Mouse (Mus musculus) embryonic facial prominence, embryonic 10.5 days (tissue): ENCODE data around the gene Adarb2. TPM values are rescaled to one million over a fixed set of nuclear protein-coding genes. Genes with fewer than 3 reads are reported as not detected.

Experiments
- DNase-seq: peaks from one replicate; pipeline ENCODE4 v3.0.0-alpha.2; 2017; ENCODE audit warnings: low spot score
- H3K27ac ChIP-seq: fragments of 300-500 bp; sonication (generic); replicated peaks from 2 replicates; pipeline ENCODE4 v1.5.1; 2016; ENCODE audit warnings: mild to moderate bottlenecking
- H3K27me3 ChIP-seq: fragments of 300-500 bp; sonication (generic); replicated peaks from 2 replicates; pipeline ENCODE4 v1.6.1; 2016; ENCODE audit warnings: low read depth, mild to moderate bottlenecking; ENCODE audit not compliant: poor library complexity, severe bottlenecking
- H3K36me3 ChIP-seq: fragments of 300-500 bp; sonication (generic); replicated peaks from 2 replicates; pipeline ENCODE4 v1.6.1; 2016; ENCODE audit warnings: mild to moderate bottlenecking, moderate library complexity
- H3K4me1 ChIP-seq: fragments of 300-500 bp; sonication (generic); 2 replicates; pipeline ENCODE4 v1.6.1; 2016
- H3K4me3 ChIP-seq: fragments of 300-500 bp; sonication (generic); 2 replicates; pipeline ENCODE4 v1.5.1; 2016; ENCODE audit warnings: mild to moderate bottlenecking, moderate library complexity
- H3K9me3 ChIP-seq: fragments of 300-500 bp; sonication (generic); 2 replicates; pipeline ENCODE4 v1.6.1; 2016; ENCODE audit warnings: mild to moderate bottlenecking
- WGBS: fragments of 180-500 bp; shearing (Covaris S2); methylation state at CpG from one replicate; pipeline ENCODE4 v1.1.7; 2016; 5-methylcytosine and 5-hydroxymethylcytosine counted together
- polyA plus RNA-seq: library from polyadenylated mRNA; unstranded; fragments of >200 nt; fragmentation: Nextera tagmentation; extraction: Ambion mirVana; gene quantifications from 2 replicates; pipeline ENCODE4 v1.2.1, GENCODE M21; 2016

Adarb2 gene
- polyA plus RNA-seq, 1 experiment from 2014 or later: 2.6 TPM

DNA sequence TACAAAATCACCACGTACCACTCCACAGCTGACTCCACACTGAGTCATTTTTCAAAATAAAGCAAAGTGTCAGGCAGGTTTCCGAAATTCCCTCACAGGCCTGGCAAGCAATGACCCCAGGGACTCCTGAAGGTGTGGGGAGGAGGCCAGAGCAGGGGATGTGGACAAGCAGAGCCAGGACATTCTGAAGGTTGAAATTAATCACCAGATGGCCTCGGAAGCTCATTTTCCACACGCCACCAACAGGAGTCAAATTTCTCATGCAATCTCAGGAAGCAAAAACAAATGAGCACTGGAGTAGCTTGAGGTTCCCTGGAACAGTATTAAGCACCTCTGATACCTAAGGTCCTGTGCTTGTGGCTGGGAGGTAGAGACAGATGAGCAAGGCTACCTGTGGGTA lies 580.0 kb downstream of the Adarb2 start:
- Histone ChIP-seq H3K9me3 (no peaks in the 10 kb centered on the region), H3K27ac (no peak overlapping the region), H3K27me3 (no peaks in the 10 kb centered on the region), H3K36me3 (no peaks in the 10 kb centered on the region), H3K4me3 (no peak overlapping the region), H3K4me1 (peaks cover 8% of the 10 kb centered on the region)
- DNase-seq: no peak
- 46% methylated on average over 4 of the region's 4 CpGs for WGBS

DNA sequence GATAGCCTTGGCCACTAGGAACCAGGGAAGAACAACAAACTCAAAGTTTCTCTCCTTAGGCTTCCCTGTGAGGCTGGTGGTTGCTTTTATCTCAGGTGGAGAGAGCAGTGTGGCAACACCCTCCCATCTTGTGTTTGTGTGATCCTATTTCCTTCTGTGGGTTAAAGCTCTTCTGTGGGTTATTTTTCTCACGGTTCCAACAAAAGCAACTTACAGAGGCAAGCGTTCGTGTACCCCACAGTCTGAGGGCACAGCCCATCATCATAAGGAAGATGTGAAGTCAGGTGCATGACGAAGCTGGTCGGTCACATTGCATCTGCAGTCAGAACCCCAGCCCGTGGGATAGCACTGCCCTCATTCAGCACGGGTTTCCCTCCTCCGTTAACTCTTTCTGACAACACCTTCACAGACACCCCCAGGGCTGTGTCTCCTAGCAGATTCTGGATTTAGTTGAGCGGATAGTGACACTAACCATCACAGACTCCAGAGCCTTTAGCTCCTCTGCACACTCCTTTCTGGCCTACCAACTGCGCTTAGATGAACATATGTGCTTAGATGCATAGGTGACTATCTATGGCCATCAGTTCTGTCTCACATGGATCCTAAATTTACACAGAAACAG lies 581.1 kb downstream of the Adarb2 start:
- 88% methylated on average over 10 of the region's 10 CpGs for WGBS
- DNase-seq: no peak

DNA sequence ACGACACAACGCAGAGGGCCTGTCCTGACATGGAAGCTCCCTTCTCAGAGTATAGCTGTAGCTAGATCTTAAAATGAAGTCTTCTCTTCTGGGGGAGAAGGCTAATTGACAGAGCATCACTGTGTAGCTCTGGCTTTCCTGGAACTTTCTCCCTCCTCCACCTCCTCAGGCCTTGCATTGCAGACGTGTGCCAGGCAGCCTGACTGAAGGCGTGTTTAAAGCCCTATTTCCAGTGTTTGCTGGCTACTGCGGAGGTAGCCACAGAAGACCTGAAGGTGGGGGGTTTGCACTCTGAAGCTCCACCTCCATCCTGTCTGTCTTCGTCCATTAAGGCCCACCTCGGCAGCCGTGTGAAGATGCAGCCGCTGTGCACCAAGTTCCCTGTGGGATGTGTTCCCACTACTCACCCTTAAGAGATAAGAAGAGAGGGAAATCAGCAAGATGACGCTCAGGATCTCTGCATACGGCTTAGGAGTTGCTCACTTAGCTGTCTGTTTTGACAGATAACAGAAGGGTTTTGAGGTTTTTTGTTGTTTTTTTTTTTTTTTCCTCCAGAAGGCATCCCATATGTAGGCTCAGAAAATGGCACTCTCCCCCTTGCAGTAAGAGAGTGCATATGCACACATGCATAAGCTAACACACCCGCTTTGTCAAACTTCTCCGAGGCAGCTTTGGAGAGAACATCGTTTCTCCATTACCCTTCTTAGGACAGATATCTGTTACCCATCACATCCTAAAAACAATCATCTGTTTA lies 581.8 kb downstream of the Adarb2 start:
- Histone ChIP-seq H3K9me3 (no peaks in the 10 kb centered on the region), H3K27ac (no peak overlapping the region), H3K4me3 (no peak overlapping the region), H3K4me1 (peaks cover 8% of the 10 kb centered on the region), H3K27me3 (no peaks in the 10 kb centered on the region), H3K36me3 (no peaks in the 10 kb centered on the region)
- 80% methylated on average over 14 of the region's 14 CpGs for WGBS
- DNase-seq: no peak

More for the DNA sequence above, 581.1 kb downstream of the Adarb2 start:
- Histone ChIP-seq H3K27me3 (no peaks in the 10 kb centered on the region), H3K4me1 (peaks cover 8% of the 10 kb centered on the region), H3K36me3 (no peaks in the 10 kb centered on the region), H3K4me3 (no peak overlapping the region), H3K27ac (no peak overlapping the region), H3K9me3 (no peaks in the 10 kb centered on the region)

DNA sequence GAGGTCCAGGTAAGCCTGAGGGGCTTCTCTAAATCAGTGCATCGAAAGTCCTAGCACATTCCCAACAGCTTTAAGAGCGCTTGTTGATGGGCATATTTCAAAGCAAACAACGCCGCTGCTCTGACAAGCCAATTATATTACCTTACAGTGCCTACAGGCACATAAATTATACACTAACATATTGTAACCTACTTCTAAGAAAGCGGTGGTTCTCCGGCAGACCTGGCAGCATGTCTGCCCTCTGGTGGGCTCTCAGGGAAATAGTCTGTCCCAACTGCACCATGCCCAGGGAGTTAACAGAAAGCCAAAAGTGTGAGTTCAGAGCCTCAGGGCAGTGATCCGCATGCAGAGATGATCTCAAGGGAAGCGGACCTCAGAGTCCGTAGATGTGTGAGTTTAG lies 582.5 kb downstream of the Adarb2 start:
- Histone ChIP-seq H3K4me3 (no peak overlapping the region), H3K4me1 (peaks cover 8% of the 10 kb centered on the region), H3K36me3 (no peaks in the 10 kb centered on the region), H3K27ac (no peak overlapping the region), H3K9me3 (no peaks in the 10 kb centered on the region), H3K27me3 (no peaks in the 10 kb centered on the region)
- peak; percentile 63 for DNase-seq
- WGBS: 47% methylated on average over 9 of the region's 9 CpGs

DNA sequence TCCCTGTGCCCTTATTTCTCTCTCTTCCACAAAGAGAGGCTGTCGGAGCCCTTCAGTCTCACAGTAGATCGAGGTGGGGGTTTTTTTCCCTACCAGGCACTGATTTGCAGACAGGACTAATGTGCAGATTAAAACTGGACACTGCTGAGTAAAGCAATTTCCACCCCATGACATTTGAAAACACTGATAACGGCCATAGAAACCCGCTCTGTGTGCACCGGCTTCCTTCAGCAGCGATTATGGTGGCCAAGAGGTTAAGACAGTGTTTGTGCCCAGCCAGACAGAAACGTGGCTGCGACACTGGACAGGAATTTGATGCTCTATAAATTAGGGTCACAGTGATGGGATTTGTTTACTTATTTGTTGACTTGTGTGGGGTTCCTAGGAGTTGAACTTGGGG lies 590.6 kb downstream of the Adarb2 start:
- Histone ChIP-seq H3K27ac (no peak overlapping the region), H3K27me3 (no peaks in the 10 kb centered on the region), H3K9me3 (no peaks in the 10 kb centered on the region), H3K4me1 (no peaks in the 10 kb centered on the region), H3K4me3 (no peak overlapping the region), H3K36me3 (no peaks in the 10 kb centered on the region)
- DNase-seq: no peak
- 86% methylated on average over 8 of the region's 8 CpGs for WGBS

DNA sequence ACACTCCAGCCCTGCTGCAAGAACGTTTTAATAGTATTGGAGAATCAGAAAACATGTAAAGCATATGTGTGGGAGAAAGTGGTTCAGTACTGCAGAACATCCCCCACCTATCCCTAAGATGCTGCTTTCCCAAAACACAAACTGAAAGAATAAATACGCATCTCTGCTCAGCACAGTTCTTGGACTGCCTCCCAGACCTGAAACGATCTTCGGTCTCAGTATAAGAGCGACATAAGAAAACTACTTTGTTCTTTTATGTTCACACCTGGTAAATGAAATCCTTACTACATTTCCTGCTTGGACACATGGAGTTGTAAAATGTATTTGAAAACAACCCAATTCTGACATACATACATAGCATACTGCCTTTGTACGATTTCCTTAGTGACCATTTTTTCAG lies 597.9 kb downstream of the Adarb2 start:
- 85% methylated on average over 6 of the region's 6 CpGs for WGBS
- H3K4me3 ChIP-seq: no peak overlapping the region
- no peaks in the 10 kb centered on the region for H3K27me3 ChIP-seq
- H3K9me3 ChIP-seq: no peaks in the 10 kb centered on the region
- no peaks in the 10 kb centered on the region for H3K4me1 ChIP-seq
- no peak for DNase-seq
- no peak overlapping the region for H3K27ac ChIP-seq
- H3K36me3 ChIP-seq: peaks cover 20% of the 10 kb centered on the region

DNA sequence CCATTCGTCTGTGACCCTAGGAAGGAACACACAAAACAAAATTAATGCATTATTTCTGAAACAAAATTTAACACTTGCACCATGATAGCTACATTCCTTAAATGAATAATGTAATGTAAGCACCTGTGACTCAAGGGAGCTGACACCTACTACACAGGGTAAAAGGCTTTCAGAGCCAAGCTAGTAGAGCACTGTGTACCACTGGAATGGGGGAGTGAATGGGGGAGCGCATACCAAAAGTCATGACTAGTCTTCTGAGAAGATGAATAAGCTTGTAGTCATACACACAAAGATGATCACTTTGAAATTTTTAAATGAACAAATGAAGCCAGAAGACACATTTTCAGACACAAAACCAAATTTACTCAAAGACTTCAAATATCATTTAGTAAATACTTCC lies 603.3 kb downstream of the Adarb2 start:
- no peaks in the 10 kb centered on the region for H3K27me3 ChIP-seq
- H3K9me3 ChIP-seq: no peaks in the 10 kb centered on the region
- H3K4me3 ChIP-seq: no peak overlapping the region
- H3K4me1 ChIP-seq: no peaks in the 10 kb centered on the region
- DNase-seq: no peak
- WGBS: 97% methylated on average over 2 of the region's 2 CpGs
- peaks cover 27% of the 10 kb centered on the region for H3K36me3 ChIP-seq
- H3K27ac ChIP-seq: no peak overlapping the region
